Mouse (Mus musculus) MEL (cell line): ENCODE results near the gene Hspb3.

Experiments used
- CHD1 ChIP-seq: IDR thresholded peaks from 2 replicates; pipeline ENCODE4 v1.6.1; 2012; ENCODE audit warnings: low read depth, mild to moderate bottlenecking, inconsistent platforms, low read length, improper control_type of control experiment
- CTCF ChIP-seq, 3 experiments: IDR thresholded peaks in 2 of 3; conservative IDR thresholded peaks in 1 of 3; 2 replicates each; pipeline ENCODE4 v1.5.1; 2011 to 2012; ENCODE audit warnings: low read length in 3 of 3, low read depth in 2 of 3, mild to moderate bottlenecking in 2 of 3, improper control_type of control experiment in 1 of 3, inconsistent platforms in 1 of 3, mixed read lengths in 1 of 3, moderate library complexity in 1 of 3; ENCODE audit not compliant: control insufficient read depth in 1 of 3, insufficient read depth in 1 of 3, poor library complexity in 1 of 3, severe bottlenecking in 1 of 3
- EP300 ChIP-seq, 2 experiments: IDR thresholded peaks; 2 replicates each; pipeline ENCODE4 v1.6.1; 2011; ENCODE audit warnings: improper control_type of control experiment in 2 of 2, low read length in 2 of 2, low read depth in 1 of 2, mild to moderate bottlenecking in 1 of 2
- GATA1 ChIP-seq: IDR thresholded peaks from 2 replicates; pipeline ENCODE4 v1.6.1; 2011; ENCODE audit warnings: low read depth, low read length, improper control_type of control experiment
- MAZ ChIP-seq: IDR thresholded peaks from 2 replicates; pipeline ENCODE4 v1.6.1; 2012; ENCODE audit warnings: low read depth, mild to moderate bottlenecking, inconsistent platforms, low read length, improper control_type of control experiment
- POLR2A ChIP-seq, 2 experiments: IDR thresholded peaks; 2 replicates each; pipeline ENCODE4 v1.6.1; 2011 to 2012; ENCODE audit warnings: low read length in 2 of 2, mild to moderate bottlenecking in 2 of 2, control low read depth in 1 of 2, improper control_type of control experiment in 1 of 2, low read depth in 1 of 2, moderate library complexity in 1 of 2; ENCODE audit not compliant: control insufficient read depth in 1 of 2, insufficient read depth in 1 of 2, poor library complexity in 1 of 2
- TAL1 ChIP-seq: IDR thresholded peaks from 2 replicates; pipeline ENCODE4 v1.6.1; 2012; ENCODE audit warnings: mild to moderate bottlenecking, inconsistent platforms, low read length, moderate library complexity, mixed read lengths
- TCF12 ChIP-seq: IDR thresholded peaks from 2 replicates; pipeline ENCODE4 v1.6.1; 2014; ENCODE audit warnings: low read depth, mild to moderate bottlenecking, inconsistent platforms, low read length, improper control_type of control experiment, moderate library complexity
- USF2 ChIP-seq, 2 experiments: IDR thresholded peaks; 2 replicates each; pipeline ENCODE4 v1.6.1; 2011 to 2012; ENCODE audit warnings: improper control_type of control experiment in 2 of 2, low read length in 2 of 2, borderline replicate concordance in 1 of 2, inconsistent platforms in 1 of 2, low read depth in 1 of 2, mild to moderate bottlenecking in 1 of 2; ENCODE audit not compliant: insufficient read depth in 1 of 2
- ZKSCAN1 ChIP-seq: IDR thresholded peaks from 2 replicates; pipeline ENCODE4 v1.6.1; 2012; ENCODE audit warnings: low read depth, mild to moderate bottlenecking, inconsistent platforms, low read length, improper control_type of control experiment, moderate library complexity

- 0 out of 2 replicates have a peak, but pooled peaks have one; percentile 49 for TF ChIP-seq MAZ
- peak in 2 of 3 experiments; percentile 76 to 82; a peak in 5 of 6 replicates for TF ChIP-seq CTCF (IDR thresholded peaks at IDR 0.05 in 2 of 3, conservative IDR thresholded peaks at IDR 0.05 in 1 of 3; ENCODE audit: control insufficient read depth in 1 of 3, insufficient read depth in 1 of 3, low read depth in 2 of 3, low read length in 3 of 3, poor library complexity in 1 of 3, severe bottlenecking in 1 of 3)
- TF ChIP-seq USF2 (IDR thresholded peaks at IDR 0.05; ENCODE audit: borderline replicate concordance in 1 of 2, insufficient read depth in 1 of 2, low read depth in 1 of 2, low read length in 2 of 2), result no peak
- 0 out of 4 replicates have a peak, but pooled peaks of 1 of the 2 experiments have one; percentile 22 for TF ChIP-seq EP300 (IDR thresholded peaks at IDR 0.05; ENCODE audit: low read depth in 1 of 2, low read length in 2 of 2)
- peak; percentile 62 for TF ChIP-seq TCF12
- TF ChIP-seq POLR2A (IDR thresholded peaks at IDR 0.05; ENCODE audit: control insufficient read depth in 1 of 2, insufficient read depth in 1 of 2, low read depth in 1 of 2, low read length in 2 of 2, poor library complexity in 1 of 2), result peak; percentile 52 to 71; a peak in 3 of 4 replicates
- no peak for TF ChIP-seq TAL1
- TF ChIP-seq GATA1, result no peak
- no peak for TF ChIP-seq ZKSCAN1
- TF ChIP-seq CHD1, result no peak
These were observed 45.3 kb downstream of the Hspb3 start, which contains the start of gene Snx18 for GRCm38 (mm10) chr13:113617891-113618823.
